Mouse (Mus musculus) CD4-positive helper T cell, adult 2 months (primary cell): ENCODE data around the gene Fbxo5.

ENCODE experiments used
- DNase-seq: peaks from one replicate; pipeline ENCODE4 v3.0.0-alpha.2; 2012; ENCODE audit warnings: low read depth, missing footprints, low spot score

The Fbxo5 gene

DNA sequence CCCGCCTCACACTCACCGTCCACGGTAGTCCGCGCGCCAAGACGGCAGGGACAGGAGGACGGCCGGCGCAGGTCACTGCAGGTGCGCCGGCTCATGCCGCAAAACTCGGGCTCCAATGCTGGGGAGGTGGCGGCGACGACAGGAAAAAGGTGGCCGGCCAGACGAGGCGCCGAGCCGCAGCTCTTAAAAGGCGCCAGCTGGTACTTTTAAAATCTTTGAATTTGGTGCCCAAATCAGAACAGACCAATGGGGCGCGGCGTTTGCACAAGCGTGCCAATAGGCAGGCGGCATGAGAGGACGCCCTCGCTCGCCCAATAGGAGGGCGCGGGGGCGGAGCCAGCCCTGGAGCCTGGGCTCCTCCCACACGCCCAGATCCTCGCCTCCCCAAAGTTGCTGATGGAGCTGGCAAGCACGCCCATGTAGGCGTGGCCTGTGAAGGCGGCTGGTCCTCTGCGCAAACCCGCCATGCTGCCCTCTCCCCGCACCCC lies at the start of gene Fbxo5:
TSS of gene Fbxo5 (minus strand) at position 358 of the 488 bp plus-strand sequence.
- DNase-seq = peak; percentile 100

DNA sequence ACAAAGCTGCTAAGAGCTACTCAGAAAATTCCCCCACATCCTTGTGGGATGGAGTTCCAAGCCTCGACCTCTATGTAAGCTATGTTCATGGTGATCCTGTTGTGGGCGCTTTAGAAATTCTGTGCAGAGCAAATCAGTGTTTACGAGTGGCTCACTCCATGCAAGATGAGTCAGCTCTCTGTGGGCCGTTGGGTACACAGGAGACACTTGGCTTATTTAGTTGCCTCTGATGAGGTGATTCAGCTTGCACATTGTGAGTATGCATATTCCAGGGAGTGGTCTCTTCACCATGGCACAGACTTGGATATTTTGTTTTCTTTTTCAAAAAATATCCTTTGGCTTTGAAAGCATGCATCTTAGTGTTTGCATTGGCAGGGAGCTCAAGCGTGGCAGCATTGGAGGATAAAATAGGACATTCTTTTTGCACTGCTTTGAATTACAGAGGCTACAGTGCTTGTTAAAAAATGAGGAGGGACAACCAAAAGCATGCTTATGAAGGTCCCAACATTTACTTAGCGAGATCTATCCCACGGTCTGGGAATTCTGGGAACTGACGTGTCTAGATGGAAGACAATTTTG lies 48.0 kb upstream of the Fbxo5 start:
- DNase-seq = no peak

DNA sequence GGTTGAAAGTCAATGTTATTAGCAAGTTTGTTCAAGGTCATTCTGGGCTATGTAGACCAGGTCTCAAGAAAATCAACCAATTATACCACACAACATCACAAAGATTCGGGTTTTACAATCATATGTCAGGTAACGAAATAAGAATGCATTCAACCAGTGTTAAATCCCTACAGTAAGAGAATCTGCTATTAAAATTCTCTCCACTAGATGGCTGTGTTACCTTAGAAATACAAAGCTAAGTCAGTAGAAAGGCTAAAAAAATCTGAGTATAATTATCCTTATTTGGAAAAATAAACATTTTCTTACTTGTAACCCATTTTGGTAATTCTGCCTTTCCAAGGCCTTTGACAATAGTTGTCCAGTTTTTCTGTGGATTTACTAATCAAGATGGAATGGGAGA lies 41.5 kb upstream of the Fbxo5 start:
- DNase-seq = no peak

DNA sequence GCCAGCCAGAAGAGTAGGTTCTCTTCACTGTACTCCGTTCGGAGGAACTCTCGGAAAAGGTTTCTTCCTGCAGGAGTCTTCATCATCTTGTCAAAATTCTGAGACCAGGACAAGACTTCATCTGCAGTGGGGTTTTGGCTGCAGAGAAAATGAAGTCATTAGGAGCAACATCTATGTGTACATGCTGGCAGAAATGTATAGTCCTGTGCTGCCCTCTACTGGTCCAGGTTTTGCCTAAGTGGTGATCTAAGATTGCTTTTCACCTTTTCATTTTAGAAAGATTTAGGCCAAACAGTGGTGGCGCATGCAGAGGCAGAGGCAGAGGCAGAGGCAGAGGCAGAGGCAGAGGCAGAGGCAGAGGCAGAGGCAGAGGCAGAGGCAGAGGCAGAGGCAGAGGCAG lies 36.0 kb upstream of the Fbxo5 start:
- peak; percentile 69 for DNase-seq

DNA sequence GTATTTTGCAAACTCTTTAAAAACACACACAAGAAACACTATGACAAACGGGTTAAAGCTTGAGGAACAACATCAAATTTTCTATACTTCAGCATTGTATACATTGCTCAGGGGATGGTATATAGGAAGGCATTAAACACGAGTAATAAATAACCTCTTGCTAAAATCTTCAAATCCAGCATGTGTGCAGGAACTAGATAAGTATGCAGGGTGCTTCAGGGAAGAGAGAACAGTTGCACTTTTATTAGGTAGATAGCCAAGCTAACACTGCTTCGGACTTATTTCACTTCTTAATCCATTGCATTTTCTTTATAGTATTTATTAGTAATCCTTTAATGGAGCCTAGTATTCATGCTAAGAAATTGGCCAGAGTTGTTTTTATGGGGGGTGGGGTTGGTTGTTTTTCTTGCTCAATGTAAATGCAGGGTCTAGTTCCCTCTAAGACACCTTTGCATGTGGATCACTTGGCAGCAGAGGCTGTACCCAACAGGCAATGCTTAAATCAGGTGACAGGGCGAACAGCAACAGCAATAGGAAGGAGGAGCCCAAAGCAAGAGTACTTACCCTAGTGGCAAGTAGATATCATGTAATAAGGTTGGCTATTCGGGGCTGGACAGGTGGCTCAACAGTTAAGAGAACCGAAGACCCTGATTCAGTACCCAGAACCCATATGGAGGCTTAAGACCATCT lies 21.1 kb upstream of the Fbxo5 start:
- no peak for DNase-seq

DNA sequence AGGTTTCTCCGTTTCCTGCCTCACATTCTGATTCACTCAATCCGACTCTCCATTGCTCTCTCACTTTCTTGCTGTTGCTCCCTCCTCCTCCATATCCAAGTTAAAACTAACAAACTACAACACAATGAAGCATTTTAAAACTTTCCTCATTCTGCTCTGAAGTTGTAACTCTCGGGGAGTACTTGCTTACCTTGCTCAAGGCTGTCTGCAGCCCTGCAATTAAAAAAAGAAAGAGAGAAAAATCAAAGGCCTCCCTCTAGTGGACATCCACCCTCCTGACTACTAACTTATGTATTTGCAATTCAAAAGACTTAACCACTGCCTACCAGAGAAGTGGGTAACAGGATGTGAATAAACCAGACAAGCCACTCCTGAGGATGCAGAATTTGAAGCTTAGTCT lies 19.4 kb upstream of the Fbxo5 start:
- DNase-seq = peak; percentile 86

DNA sequence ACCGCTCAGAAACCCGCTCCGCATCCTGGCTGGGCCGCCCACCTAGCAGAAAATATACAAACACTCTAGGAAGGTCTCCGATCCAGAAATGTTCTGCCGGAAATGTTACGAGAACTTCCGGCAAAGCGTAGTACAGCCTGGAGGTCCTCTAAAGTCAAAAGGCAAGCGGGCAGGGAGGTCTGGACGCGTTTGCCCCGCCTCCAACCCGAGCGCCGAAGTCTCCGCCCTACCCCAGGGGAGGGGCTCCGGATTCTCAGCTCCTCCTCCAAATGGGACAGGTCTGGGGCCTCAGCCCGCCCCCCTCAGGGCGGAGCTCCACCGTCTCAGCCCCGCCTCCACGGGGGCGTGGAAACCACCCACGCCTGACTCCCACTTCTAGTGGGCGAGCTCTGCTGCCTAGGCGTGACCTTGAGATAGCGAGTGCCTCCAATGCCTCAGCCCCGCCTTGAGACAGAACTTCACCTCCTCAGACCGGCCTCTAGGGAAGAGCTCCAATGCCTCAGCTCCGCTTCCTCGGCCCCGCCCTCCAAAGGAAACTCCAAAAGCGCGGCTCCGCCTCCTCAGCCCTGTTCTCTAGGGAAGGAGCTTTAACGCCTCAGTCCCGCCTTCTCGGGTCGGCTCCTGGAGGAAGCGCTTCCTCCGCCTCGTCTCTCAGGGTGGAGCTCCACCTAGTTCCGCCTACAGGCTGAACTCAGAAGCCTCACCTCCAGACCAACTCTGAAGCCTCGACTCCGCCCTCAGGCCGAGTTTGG lies 18.5 kb upstream of the Fbxo5 start, which contains the start of gene Mtrf1l:
TSS of gene Mtrf1l (minus strand) at position 171 of the 752 bp plus-strand sequence.
- peak; percentile 98 for DNase-seq

DNA sequence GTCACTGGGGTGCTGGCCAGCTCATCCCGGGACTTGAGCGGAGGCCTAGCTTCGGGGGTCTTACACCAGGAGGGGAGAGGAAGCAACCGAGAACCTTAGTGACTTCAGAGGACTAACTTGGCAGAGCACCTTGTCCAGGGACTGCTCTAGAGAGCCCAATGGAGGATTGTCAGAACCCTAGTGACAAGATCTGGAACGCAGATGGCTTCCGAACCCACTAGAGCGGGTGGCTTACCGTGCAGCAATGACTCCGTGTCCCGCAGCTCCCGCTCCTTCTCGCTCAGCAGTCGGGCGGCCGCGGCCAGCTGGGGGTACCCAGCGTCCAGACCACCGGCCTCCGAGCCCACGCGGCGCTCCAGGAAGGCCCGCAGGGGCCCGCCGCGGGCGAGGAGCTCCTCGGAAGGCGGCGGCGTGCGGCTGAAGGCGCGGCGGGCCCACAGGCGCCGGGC lies 17.9 kb upstream of the Fbxo5 start:
- DNase-seq = no peak

DNA sequence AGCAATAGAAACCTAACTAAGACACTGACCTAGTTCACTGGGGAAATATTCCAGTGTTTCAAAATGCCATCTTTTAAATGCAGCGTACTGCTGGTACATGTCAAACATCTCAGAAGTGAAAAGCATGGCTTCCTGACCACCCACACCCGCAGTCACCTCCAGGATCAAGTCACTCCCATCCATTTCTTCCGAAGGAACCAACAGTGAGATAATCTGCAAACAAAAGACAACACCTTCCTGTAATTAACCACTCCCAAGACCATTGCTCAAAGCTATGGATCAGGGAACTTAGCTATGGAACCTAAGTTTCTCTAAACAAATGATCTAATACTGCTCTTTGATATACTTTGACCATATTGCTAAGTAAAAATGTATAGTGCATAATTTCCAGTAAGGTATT lies 13.4 kb upstream of the Fbxo5 start:
- no peak for DNase-seq

DNA sequence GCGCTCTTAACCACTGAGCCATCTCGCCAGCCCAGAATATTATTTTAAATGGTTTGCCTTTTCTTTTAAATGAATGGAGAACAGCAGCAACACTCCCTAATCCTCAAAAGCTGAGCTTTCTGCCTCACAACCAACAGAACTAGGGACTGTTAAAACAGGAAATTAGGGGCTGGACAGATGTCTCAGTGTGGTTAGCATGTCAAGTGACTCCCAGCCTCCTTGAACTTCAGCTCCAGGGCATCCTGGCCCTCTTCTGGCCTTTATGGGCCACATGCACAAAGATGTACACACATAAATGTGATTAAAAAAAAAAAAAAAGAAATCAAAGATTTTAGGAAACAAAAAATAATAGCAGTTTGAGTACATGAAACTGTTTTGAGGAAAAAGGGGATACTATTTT lies 10.6 kb upstream of the Fbxo5 start:
- DNase-seq = no peak

DNA sequence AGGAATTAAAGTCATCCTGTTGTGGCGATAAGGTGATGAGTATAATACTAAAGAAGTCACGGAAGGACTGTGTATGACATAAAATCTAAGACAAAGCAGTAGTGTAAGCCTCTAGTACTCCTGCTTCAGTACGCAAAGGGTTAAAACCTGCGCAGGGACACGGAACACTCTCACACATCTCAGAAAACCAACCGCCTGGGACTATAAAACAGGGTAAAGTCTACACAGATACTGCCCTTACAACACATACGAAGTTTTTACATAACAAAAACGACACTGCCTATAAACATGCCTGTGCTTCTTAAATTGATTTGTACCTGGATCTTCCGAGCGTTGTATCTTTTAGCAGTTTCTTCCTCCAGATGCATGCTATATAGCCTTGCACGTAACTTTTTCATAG lies 8.3 kb upstream of the Fbxo5 start:
- DNase-seq = no peak

DNA sequence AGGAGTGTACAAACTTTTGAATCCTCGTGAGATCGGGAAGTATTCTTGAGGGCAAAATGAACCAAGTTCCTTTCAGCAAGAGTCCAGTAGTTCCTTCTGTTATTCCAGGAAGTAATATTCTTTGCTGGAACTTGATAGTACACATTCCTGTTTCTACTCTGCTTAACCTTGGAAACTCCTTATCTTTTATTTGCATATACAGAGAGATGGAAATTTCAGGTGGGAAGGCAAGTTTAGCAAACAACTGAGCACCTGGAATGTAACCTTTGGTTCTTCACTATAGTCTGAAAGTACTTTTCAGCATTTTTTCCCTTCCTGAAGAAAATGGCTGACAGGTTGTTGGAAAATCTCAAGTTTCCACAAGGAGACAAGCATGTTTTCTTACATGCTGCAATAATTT lies 2.3 kb upstream of the Fbxo5 start:
- no peak for DNase-seq

DNA sequence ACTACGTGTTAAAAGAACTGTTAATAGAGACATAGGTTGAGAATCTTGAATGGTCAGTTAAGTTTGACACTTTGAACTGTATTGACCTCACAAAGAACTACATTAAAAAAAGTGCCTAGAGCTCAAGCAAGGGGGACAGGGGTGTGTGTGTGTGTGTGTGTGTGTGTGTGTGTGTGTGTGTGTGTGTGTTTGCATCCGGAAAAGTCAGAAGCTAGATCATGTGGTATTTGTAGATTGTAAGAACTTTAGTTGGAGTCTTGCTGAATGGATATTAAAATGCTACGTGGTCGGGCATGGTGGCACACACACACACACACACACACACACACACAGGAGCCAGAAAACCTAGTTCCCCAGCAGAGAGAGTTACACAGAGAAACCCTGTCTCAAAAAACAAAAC lies 1.6 kb upstream of the Fbxo5 start:
- peak; percentile 10 for DNase-seq

DNA sequence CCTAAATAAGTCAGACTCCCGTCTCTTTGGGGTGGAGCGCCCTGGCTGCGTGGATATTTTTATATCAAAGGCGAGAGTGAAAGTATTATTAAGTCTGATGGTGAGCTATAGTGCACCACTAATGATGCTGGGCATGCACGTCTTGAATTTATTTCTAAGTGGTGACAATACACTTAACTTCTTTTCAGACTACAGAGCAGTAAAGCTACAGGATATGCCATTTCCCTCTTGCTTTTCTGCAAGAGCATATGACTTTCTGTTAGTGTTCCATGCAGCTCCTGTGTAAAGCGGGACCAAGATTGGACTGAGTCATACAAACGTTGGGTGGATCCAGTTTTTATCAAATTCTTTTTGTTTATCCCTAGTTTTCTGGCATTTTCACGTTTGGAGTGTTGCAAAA lies 1.0 kb upstream of the Fbxo5 start:
- no peak for DNase-seq

DNA sequence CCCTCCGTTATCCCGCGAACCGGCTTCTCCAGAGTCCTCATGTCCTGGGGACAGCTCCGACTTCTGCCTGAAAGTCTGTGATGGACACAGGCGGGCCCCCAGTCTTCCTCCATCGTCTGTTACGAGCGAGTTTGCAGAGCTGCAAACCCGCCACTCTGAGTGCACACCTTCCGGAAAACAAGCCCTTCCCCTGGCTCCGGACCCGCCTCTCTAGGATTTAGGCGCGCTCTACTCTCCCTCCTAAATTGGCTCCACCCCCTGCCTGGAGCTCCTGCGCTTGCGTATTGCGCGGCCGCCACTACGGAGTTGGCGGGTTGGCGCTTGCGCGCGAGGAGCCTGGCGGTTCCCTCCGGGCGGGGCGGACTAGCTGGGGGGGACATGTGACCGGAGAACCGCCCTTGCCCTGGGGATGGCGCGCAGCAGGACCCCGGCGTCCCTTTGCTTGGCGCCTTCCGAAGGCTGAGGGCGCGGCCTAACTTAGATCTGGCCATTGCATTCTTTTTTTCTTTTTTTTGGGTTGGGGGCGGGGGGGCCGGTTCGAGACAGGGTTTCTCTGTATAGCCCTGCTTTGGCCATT lies 419 bp upstream of the Fbxo5 start:
- peak; percentile 99 for DNase-seq

DNA sequence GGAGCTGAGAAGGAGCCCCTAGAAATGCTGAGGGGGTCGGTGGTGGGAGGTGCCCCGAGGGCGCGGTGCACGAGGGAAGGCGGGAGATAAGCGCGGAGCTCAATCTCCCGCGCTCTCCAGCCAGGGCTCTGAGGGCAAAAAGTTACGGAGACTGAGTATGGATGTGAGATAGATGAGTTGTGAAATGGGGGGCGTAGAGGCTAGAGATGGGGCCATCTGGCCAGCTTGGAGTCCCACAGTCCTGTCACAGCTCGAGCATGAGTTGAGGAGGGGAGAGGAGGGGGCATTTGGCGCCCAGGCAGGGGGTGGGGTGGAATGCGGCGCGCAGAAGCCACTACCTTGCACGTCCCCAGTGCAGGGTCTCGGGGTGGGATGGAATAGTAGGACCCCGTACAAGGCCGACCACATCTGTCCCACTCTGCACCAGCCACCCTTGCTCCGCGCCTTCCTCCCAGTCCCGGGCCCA lies 676 bp downstream of the Fbxo5 start:
- DNase-seq = peak; percentile 18

DNA sequence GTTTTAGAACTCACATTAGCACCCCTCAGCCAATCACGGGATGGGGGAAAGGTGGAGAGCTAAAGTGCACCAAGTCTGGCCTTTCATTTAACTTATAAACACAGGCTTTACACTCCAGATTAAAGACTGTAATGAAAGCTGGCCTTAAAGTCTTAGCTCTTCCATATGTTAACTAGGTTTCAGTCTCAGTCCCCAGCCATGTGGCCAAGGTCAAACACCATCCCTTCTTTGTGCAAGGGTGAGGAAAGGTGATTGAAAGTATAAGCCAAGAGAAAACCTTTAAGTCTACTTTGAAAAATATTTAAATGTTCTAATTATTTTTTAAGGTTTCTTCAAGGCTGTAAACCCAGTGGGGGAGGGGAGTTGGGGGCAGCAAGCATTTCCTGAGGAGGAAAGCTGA lies 1.7 kb downstream of the Fbxo5 start:
- DNase-seq = no peak

DNA sequence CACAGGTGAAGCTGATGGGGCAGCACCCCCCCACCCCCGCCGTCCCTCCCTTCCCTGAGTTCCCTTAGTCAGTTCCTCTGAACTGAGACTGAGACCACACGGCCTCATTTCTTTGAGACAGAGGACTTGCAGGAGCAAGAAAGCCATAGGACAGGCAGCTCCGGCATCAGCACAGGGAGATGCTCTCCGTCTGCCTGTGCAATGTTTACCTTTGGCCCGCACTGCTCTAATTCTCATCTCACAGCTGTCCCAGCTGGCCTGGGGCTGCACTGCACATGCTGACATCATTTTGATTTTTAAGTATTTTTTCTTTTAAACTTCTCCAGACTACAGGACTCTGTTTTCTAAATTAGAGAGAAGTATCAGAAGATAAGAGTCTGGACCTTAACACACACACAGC lies 2.5 kb downstream of the Fbxo5 start:
- peak; percentile 14 for DNase-seq

DNA sequence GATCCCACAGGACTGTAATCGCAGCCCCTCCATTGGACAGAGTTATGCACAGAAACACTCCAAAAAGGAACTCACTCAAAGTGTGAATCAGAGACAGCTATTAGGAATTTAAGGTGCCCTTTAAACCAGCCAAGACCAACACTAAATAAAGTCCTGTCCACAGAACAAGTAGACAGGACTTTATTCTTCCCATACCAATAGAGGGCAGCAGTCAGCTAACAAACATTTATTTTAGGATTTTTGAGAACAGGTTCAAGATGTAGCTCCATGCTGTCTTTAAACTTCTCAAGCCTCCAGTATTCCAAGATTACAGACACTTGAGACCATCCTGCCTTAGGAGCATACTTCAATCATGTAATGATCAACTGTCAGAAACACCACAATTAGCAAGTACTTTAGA lies 4.9 kb downstream of the Fbxo5 start:
- DNase-seq = peak; percentile 49

DNA sequence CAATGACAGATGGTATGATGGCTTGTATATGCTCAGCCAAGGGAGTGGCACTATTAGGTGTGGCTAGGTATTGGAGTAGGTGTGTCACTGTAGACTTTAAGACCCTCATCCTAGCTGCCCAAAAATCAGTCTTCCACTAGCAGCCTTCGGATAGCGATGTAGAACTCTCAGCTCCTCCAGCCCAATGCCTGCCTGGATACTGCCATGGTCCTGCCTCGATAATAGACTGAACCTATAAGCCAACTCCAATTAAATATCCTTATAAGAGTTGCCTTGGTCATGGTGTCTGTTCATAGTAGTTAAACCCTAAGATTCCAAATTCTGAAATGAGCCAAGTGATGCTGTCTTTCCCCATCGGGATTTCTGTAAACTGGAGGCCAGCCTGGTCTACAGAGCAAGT lies 7.3 kb downstream of the Fbxo5 start:
- DNase-seq = no peak

DNA sequence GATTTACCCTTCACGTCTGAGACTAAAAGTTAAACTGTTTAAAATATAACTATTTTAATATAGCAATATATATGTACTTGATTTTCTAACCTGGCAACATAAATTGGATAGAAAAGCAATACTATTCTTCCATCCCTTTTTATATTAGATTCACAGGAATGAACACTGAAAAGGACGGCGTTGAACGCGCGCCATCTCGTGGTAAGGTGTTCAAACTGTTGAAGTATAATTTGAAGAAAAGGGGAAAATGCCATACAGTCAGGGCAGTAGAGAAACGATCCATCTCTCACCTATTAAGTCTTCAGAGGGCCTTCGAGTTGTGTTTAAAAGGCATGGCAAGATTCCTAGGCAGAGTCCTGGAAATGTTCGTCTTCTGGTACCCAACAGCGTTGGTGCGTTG lies 14.7 kb downstream of the Fbxo5 start:
- peak; percentile 14 for DNase-seq

DNA sequence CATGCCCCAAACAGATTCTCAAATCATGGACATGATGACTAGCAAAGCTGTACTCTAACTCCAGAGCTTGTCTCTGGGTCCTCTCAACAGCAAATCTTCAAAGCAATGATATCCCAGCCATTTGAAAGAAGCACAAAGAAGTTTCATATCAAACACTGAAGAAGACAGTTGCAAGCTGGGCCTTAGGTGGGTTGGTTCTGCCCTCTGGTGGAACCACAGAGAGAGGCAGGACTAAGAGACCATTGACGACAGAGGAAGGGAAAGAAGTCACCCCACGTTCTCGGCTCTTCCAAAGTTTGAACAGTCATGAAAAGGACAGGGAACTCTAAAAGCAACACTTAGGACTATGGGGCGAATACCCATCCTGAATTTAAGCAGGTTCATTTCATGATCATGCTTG lies 18.5 kb downstream of the Fbxo5 start:
- DNase-seq = peak; percentile 10
